ENCODE assay signal across 8 mouse cellular contexts in genomic region chr1:73986268-73987045, GRCm38 (mm10).
DNase-seq lines count a peak whose midpoint lies in the region; ATAC-seq and TF ChIP-seq lines count a peak whose summit lies in the region.
"Had no signal": no experiment of that assay in that cellular context is flagged by ENCODE, and none has a peak within 500 bp of the region (broad histone marks: within the 10 kb centered on the region; RNA-seq: fewer than 3 reads in every experiment).

No protein-coding gene starts in this region.

- ATAC-seq in G1E (ENCODE audit: extremely low read depth, insufficient number of reproducible peaks, low FRiP score, poor library complexity, severe bottlenecking) = no peak
- ATAC-seq in granulocyte monocyte progenitor cell, adult 5-6 weeks (replicated peaks; ENCODE audit: poor library complexity, severe bottlenecking) = peak; percentile 69

- H3K9me3 ChIP-seq in G1E (replicated peaks) = no peaks in the 10 kb centered on the region

- intact Hi-C loops in left cerebral cortex, postnatal 36 days (cut with DNase I) = loop anchor here (1.0 kb wide), 1 partner anchor 84 kb away; no protein-coding TSS in a partner anchor

- no peaks in the 10 kb centered on the region; the same call in 1 of the 2 replicates for H3K27me3 ChIP-seq in G1E (ENCODE audit: insufficient read depth, low read length)
- no peaks in the 10 kb centered on the region for H3K27me3 ChIP-seq in small intestine, adult 2 months (ENCODE audit: control insufficient read depth, insufficient read depth, low read length)

- 40% methylated on average over 6 of the region's 6 CpGs for WGBS in small intestine, adult 2 months

- no peaks in the 10 kb centered on the region for H3K4me1 ChIP-seq in G1E (ENCODE audit: insufficient read depth, low read depth, low read length)
- H3K4me1 ChIP-seq in brown adipose tissue, adult 24 weeks (ENCODE audit: control insufficient read depth, insufficient read depth, insufficient read length, low read length) = peaks cover 12% of the 10 kb centered on the region; the same call in 1 of the 2 replicates
- no peaks in the 10 kb centered on the region for H3K4me1 ChIP-seq in small intestine, adult 2 months (ENCODE audit: control insufficient read depth, insufficient read depth, insufficient read length, low read length)

- peak overlapping the region; percentile 50 for H3K27ac ChIP-seq in brown adipose tissue, adult 24 weeks (replicated peaks; ENCODE audit: low read depth, low read length)
- no peak overlapping the region for H3K27ac ChIP-seq in small intestine, adult 2 months (ENCODE audit: insufficient read depth, low read depth, low read length)

- peak; percentile 16 for DNase-seq in left cerebral cortex, adult 11 months (ENCODE audit: low spot score)
- DNase-seq in left cerebral cortex, adult 8-10 months (ENCODE audit: low spot score in 2 of 2) = no peak
- peak; percentile 72 for DNase-seq in G1E (ENCODE audit: low spot score)
- DNase-seq in left cerebral cortex, postnatal 36 days (ENCODE audit: low spot score in 2 of 2) = peak; percentile 35 to 44

- peak; percentile 76 for TF ChIP-seq CTCF in G1E (IDR thresholded peaks at IDR 0.05; ENCODE audit: low read depth, low read length)
- TF ChIP-seq CTCF in small intestine, adult 2 months (IDR thresholded peaks at IDR 0.05; ENCODE audit: extremely low read depth, insufficient read length, insufficient replicate concordance, low read depth, low read length) = peak; percentile 26; the same call in 1 of the 2 replicates

- H3K4me3 ChIP-seq in G1E (ENCODE audit: low read depth, low read length) = no peak overlapping the region
- H3K4me3 ChIP-seq in brown adipose tissue, adult 24 weeks (ENCODE audit: insufficient read depth, low read depth, low read length) = no peak overlapping the region
- H3K4me3 ChIP-seq in small intestine, adult 2 months (ENCODE audit: low read depth, low read length) = no peak overlapping the region
- H3K4me3 ChIP-seq: myocyte had no signal

- no peak for TF ChIP-seq POLR2A in small intestine, adult 2 months (IDR thresholded peaks at IDR 0.05; ENCODE audit: low read depth, low read length)

- H3K36me3 ChIP-seq in G1E (replicated peaks) = no peaks in the 10 kb centered on the region
- H3K36me3 ChIP-seq in small intestine, adult 2 months (ENCODE audit: control insufficient read depth, insufficient read depth, low read length) = no peaks in the 10 kb centered on the region; the same call in 1 of the 2 replicates

Comparison
In these comparisons a context has a peak if more than half of its experiments do, and no peak if none do; other contexts are left out.
1. DNase-seq: peak in left cerebral cortex, adult 11 months (single experiment), G1E (single experiment) and left cerebral cortex, postnatal 36 days (2 of 2); none in left cerebral cortex, adult 8-10 months (0 of 2).